Mouse (Mus musculus) intestine, embryonic 16.5 days (tissue): ENCODE measurements around the gene Fbxo41. TPM values are rescaled to one million over a fixed set of nuclear protein-coding genes. Genes with fewer than 3 reads are reported as not detected.

Experiments
- ATAC-seq: fragments of 200-750 bp; cut with Nextera tagmentation; 2 replicates; pipeline ENCODE4 v1.8.0; 2017; ENCODE audit warnings: moderate TSS enrichment, moderate library complexity
- H3K27ac ChIP-seq: fragments of 300-500 bp; sonication (generic); 2 replicates; pipeline ENCODE4 v1.5.1; 2014; ENCODE audit warnings: mild to moderate bottlenecking, low read length
- H3K27me3 ChIP-seq: fragments of 300-500 bp; sonication (generic); replicated peaks from 2 replicates; pipeline ENCODE4 v1.6.1; 2014; ENCODE audit warnings: low read length, control low read depth, mixed read lengths; ENCODE audit not compliant: control insufficient read depth, insufficient read depth
- H3K36me3 ChIP-seq: fragments of 300-500 bp; sonication (generic); 2 replicates; pipeline ENCODE4 v1.6.1; 2014; ENCODE audit warnings: low read length, control low read depth; ENCODE audit not compliant: control insufficient read depth, insufficient read depth
- H3K4me1 ChIP-seq: fragments of 300-500 bp; sonication (generic); 2 replicates; pipeline ENCODE4 v1.6.1; 2014; ENCODE audit warnings: low read length, control low read depth, mixed read lengths; ENCODE audit not compliant: control insufficient read depth, insufficient read depth
- H3K4me2 ChIP-seq: fragments of 300-500 bp; sonication (generic); 2 replicates; pipeline ENCODE4 v1.6.1; 2014; ENCODE audit warnings: low read depth, low read length, control low read depth
- H3K4me3 ChIP-seq: fragments of 300-500 bp; sonication (generic); 2 replicates; pipeline ENCODE4 v1.5.1; 2014; ENCODE audit warnings: mild to moderate bottlenecking, low read length
- H3K9ac ChIP-seq: fragments of 300-500 bp; sonication (generic); 2 replicates; pipeline ENCODE4 v1.6.1; 2014; ENCODE audit warnings: low read depth, low read length
- H3K9me3 ChIP-seq: fragments of 300-500 bp; sonication (generic); 2 replicates; pipeline ENCODE4 v1.6.1; 2016; ENCODE audit warnings: low read length, control low read depth; ENCODE audit not compliant: control insufficient read depth
- WGBS: fragments of 180-500 bp; shearing (Covaris S2); extraction: QIAGEN DNeasy Blood & Tissue Kit; methylation state at CpG from one replicate; pipeline ENCODE4 v1.1.7; 2014; 5-methylcytosine and 5-hydroxymethylcytosine counted together
- polyA plus RNA-seq: library from polyadenylated mRNA; unstranded; fragments of >200 nt; fragmentation: Nextera tagmentation; extraction: Ambion mirVana; gene quantifications from 2 replicates; pipeline ENCODE4 v1.2.1, GENCODE M21; 2015

Gene Fbxo41
- polyA plus RNA-seq, 1 experiment from 2014 or later = 0.16 TPM

GRCm38 (mm10) chr6:85480685-85481084, 22.1 kb downstream of the Fbxo41 start:
- Histone ChIP-seq H3K36me3 (no peaks in the 10 kb centered on the region), H3K9me3 (no peaks in the 10 kb centered on the region), H3K4me3 (no peak overlapping the region), H3K4me1 (peaks cover 11% of the 10 kb centered on the region), H3K9ac (no peak overlapping the region), H3K27me3 (peaks cover 35% of the 10 kb centered on the region), H3K4me2 (no peak overlapping the region), H3K27ac (no peak overlapping the region)
- 63% methylated on average over 16 of the region's 16 CpGs for WGBS
- no peak for ATAC-seq

- Histone ChIP-seq H3K4me2 (no peak overlapping the region), H3K27ac (no peak overlapping the region), H3K9me3 (no peaks in the 10 kb centered on the region), H3K9ac (no peak overlapping the region), H3K4me3 (no peak overlapping the region), H3K4me1 (peaks cover 11% of the 10 kb centered on the region), H3K36me3 (no peaks in the 10 kb centered on the region), H3K27me3 (peaks cover 31% of the 10 kb centered on the region)
- no peak for ATAC-seq
- WGBS = 81% methylated on average over 5 of the region's 5 CpGs
These were observed 22.8 kb downstream of the Fbxo41 start for GRCm38 (mm10) chr6:85479979-85480378.

GRCm38 (mm10) chr6:85478416-85478815, 24.4 kb downstream of the Fbxo41 start:
- H3K4me3 ChIP-seq = no peak overlapping the region
- H3K4me1 ChIP-seq = no peaks in the 10 kb centered on the region
- 38% methylated on average over 14 of the region's 14 CpGs for WGBS
- H3K4me2 ChIP-seq = no peak overlapping the region
- H3K9me3 ChIP-seq = no peaks in the 10 kb centered on the region
- H3K9ac ChIP-seq = no peak overlapping the region
- no peak for ATAC-seq
- no peak overlapping the region for H3K27ac ChIP-seq
- H3K27me3 ChIP-seq = peaks cover 15% of the 10 kb centered on the region; the same call in 1 of the 2 replicates
- no peaks in the 10 kb centered on the region for H3K36me3 ChIP-seq

GRCm38 (mm10) chr6:85477366-85477917, 25.4 kb downstream of the Fbxo41 start:
- ATAC-seq = no peak
- WGBS = 31% methylated on average over 10 of the region's 10 CpGs

GRCm38 (mm10) chr6:85475581-85475980, 27.2 kb downstream of the Fbxo41 start:
- no peaks in the 10 kb centered on the region for H3K9me3 ChIP-seq
- no peak overlapping the region for H3K9ac ChIP-seq
- no peak overlapping the region for H3K4me3 ChIP-seq
- no peak overlapping the region for H3K27ac ChIP-seq
- ATAC-seq = no peak
- no peaks in the 10 kb centered on the region for H3K4me1 ChIP-seq
- WGBS = 80% methylated on average over 3 of the region's 3 CpGs
- H3K4me2 ChIP-seq = no peak overlapping the region
- peaks cover 8% of the 10 kb centered on the region; the same call in 1 of the 2 replicates for H3K27me3 ChIP-seq
- no peaks in the 10 kb centered on the region for H3K36me3 ChIP-seq

More at GRCm38 (mm10) chr6:85477366-85477917, 25.4 kb downstream of the Fbxo41 start:
- Histone ChIP-seq H3K9ac (no peak overlapping the region), H3K4me2 (no peak overlapping the region), H3K4me1 (no peaks in the 10 kb centered on the region), H3K4me3 (no peak overlapping the region), H3K9me3 (no peaks in the 10 kb centered on the region), H3K27me3 (peaks cover 13% of the 10 kb centered on the region; the same call in 1 of the 2 replicates), H3K27ac (no peak overlapping the region), H3K36me3 (no peaks in the 10 kb centered on the region)

- Histone ChIP-seq H3K4me1 (no peaks in the 10 kb centered on the region), H3K4me3 (no peak overlapping the region), H3K27ac (no peak overlapping the region), H3K9ac (no peak overlapping the region), H3K9me3 (no peaks in the 10 kb centered on the region), H3K27me3 (peaks cover under 1% of the 10 kb centered on the region; the same call in 1 of the 2 replicates), H3K36me3 (peaks cover 5% of the 10 kb centered on the region), H3K4me2 (no peak overlapping the region)
- no peak for ATAC-seq
- 51% methylated on average over 5 of the region's 5 CpGs for WGBS
These were observed 30.3 kb downstream of the Fbxo41 start for GRCm38 (mm10) chr6:85472542-85472941.

- WGBS = 63% methylated on average over 8 of the region's 8 CpGs
- Histone ChIP-seq H3K27me3 (no peaks in the 10 kb centered on the region), H3K9ac (no peak overlapping the region), H3K9me3 (no peaks in the 10 kb centered on the region), H3K4me3 (no peak overlapping the region), H3K27ac (no peak overlapping the region), H3K4me1 (no peaks in the 10 kb centered on the region), H3K36me3 (peaks cover 8% of the 10 kb centered on the region), H3K4me2 (no peak overlapping the region)
- no peak for ATAC-seq
These were observed 30.8 kb downstream of the Fbxo41 start for GRCm38 (mm10) chr6:85471962-85472361.

- Histone ChIP-seq H3K4me1 (no peaks in the 10 kb centered on the region), H3K9ac (no peak overlapping the region), H3K36me3 (peaks cover 20% of the 10 kb centered on the region), H3K27me3 (no peaks in the 10 kb centered on the region), H3K4me3 (no peak overlapping the region), H3K9me3 (no peaks in the 10 kb centered on the region), H3K4me2 (no peak overlapping the region), H3K27ac (no peak overlapping the region)
- WGBS = 76% methylated on average over 5 of the region's 5 CpGs
- ATAC-seq = peak; percentile 36; the same call in 1 of the 2 replicates
These were observed 32.9 kb downstream of the Fbxo41 start for GRCm38 (mm10) chr6:85469660-85470430.

- no peaks in the 10 kb centered on the region for H3K27me3 ChIP-seq
- no peak for ATAC-seq
- no peak overlapping the region for H3K27ac ChIP-seq
- H3K9ac ChIP-seq = no peak overlapping the region
- peaks cover 34% of the 10 kb centered on the region for H3K36me3 ChIP-seq
- no peak overlapping the region for H3K4me3 ChIP-seq
- H3K9me3 ChIP-seq = no peaks in the 10 kb centered on the region
- no peaks in the 10 kb centered on the region for H3K4me1 ChIP-seq
- no peak overlapping the region for H3K4me2 ChIP-seq
These were observed 37.4 kb downstream of the Fbxo41 start for GRCm38 (mm10) chr6:85465381-85465780.
